In the genomic region with DNA sequence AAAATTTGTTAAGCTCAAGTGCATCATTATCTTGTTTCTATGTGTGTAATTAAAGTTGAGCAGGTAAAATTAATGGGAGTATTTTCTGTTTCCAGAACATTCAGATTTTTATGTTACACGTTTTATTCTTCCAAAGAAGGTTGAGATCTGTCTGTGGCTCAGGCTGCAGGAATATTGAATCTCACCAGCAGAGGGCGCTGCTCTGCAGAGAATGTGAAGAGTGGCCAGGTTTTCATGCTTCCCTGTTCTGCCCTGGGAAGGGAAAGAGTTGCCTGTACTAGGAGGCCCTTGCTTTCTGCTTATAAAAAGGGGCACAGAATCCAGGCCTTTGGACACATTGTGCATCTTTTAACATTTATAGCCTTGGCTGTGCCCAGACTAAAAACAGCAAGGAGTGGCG, we compare ENCODE assay signal across 9 mouse cellular contexts.
DNase-seq lines count a peak whose midpoint lies in the region; ATAC-seq and TF ChIP-seq lines count a peak whose summit lies in the region.
"Had no signal": no experiment of that assay in that cellular context is flagged by ENCODE, and none has a peak within 500 bp of the region (broad histone marks: within the 10 kb centered on the region; RNA-seq: fewer than 3 reads in every experiment).

No protein-coding gene starts in this region.

- H3K27me3 ChIP-seq in hindbrain, embryonic 14.5 days (ENCODE audit: control insufficient read depth, insufficient read depth, low read length), result no peaks in the 10 kb centered on the region
- H3K27me3 ChIP-seq in hindbrain, embryonic 16.5 days (replicated peaks; ENCODE audit: control insufficient read depth, insufficient read depth, low read length), result no peaks in the 10 kb centered on the region
- no peaks in the 10 kb centered on the region for H3K27me3 ChIP-seq in forebrain, embryonic 16.5 days (replicated peaks; ENCODE audit: control insufficient read depth, insufficient read depth, low read length)
- no peaks in the 10 kb centered on the region for H3K27me3 ChIP-seq in midbrain, postnatal 0 days (ENCODE audit: insufficient read depth, low read length)
- H3K27me3 ChIP-seq: stomach, embryonic 15.5 days had no signal

- peak; percentile 98 for TF ChIP-seq CTCF in left cerebral cortex, adult 2 months (IDR thresholded peaks at IDR 0.05)
- TF ChIP-seq CTCF in midbrain, postnatal 0 days (IDR thresholded peaks at IDR 0.05), result peak; percentile 97

- intact Hi-C loops in left cerebral cortex, adult 2 months (cut with DNase I), result loop anchor here (1.0 to 5.0 kb wide), 3 partner anchors 79 to 175 kb away; no protein-coding TSS in a partner anchor

- H3K4me1 ChIP-seq in hindbrain, embryonic 14.5 days (replicated peaks; ENCODE audit: control insufficient read depth, insufficient read depth, low read length), result no peaks in the 10 kb centered on the region; the same call in 1 of the 2 replicates
- H3K4me1 ChIP-seq in hindbrain, embryonic 16.5 days (ENCODE audit: control insufficient read depth, insufficient read depth, low read depth, low read length), result no peaks in the 10 kb centered on the region
- peaks cover 4% of the 10 kb centered on the region; the same call in 1 of the 2 replicates for H3K4me1 ChIP-seq in forebrain, embryonic 16.5 days (replicated peaks; ENCODE audit: control insufficient read depth, insufficient read depth, low read length)
- H3K4me1 ChIP-seq in midbrain, postnatal 0 days (ENCODE audit: insufficient read depth, low read length), result no peaks in the 10 kb centered on the region
- H3K4me1 ChIP-seq: stomach, embryonic 15.5 days had no signal

- DNase-seq in hindbrain, embryonic 14.5 days (ENCODE audit: low spot score), result peak; percentile 97
- peak; percentile 78 for DNase-seq in c-Kit-positive CD71-positive TER-119-positive erythroid progenitor cells, embryonic 14.5 days (ENCODE audit: low spot score)
- peak; percentile 72 for DNase-seq in hindlimb bud, embryonic 11.5 days (ENCODE audit: extremely low spot score, low read depth, low spot score)
- peak; percentile 77 to 86 for DNase-seq in left cerebral cortex, adult 2 months (ENCODE audit: extremely low spot score in 1 of 2, low spot score in 2 of 2)
- DNase-seq in midbrain, postnatal 0 days (ENCODE audit: low spot score), result peak; percentile 87
- DNase-seq in spleen, postnatal 4 days (ENCODE audit: low spot score in 2 of 2), result peak; percentile 73 to 92

- H3K9ac ChIP-seq in hindbrain, embryonic 14.5 days, result no peak overlapping the region
- no peak overlapping the region for H3K9ac ChIP-seq in hindbrain, embryonic 16.5 days (ENCODE audit: low read depth, low read length)
- no peak overlapping the region for H3K9ac ChIP-seq in forebrain, embryonic 16.5 days (replicated peaks; ENCODE audit: low read depth, low read length)
- H3K9ac ChIP-seq in midbrain, postnatal 0 days (replicated peaks; ENCODE audit: low read length, poor library complexity, severe bottlenecking), result no peak overlapping the region
- H3K9ac ChIP-seq: stomach, embryonic 15.5 days had no signal

- H3K27ac ChIP-seq in hindbrain, embryonic 14.5 days, result no peak overlapping the region
- H3K27ac ChIP-seq in hindbrain, embryonic 16.5 days (ENCODE audit: low read depth, low read length), result no peak overlapping the region
- H3K27ac ChIP-seq in forebrain, embryonic 16.5 days (ENCODE audit: low read length), result no peak overlapping the region
- no peak overlapping the region for H3K27ac ChIP-seq in left cerebral cortex, adult 2 months
- no peak overlapping the region for H3K27ac ChIP-seq in midbrain, postnatal 0 days (ENCODE audit: low read depth, low read length)
- H3K27ac ChIP-seq: stomach, embryonic 15.5 days had no signal

- no peak overlapping the region for H3K4me2 ChIP-seq in hindbrain, embryonic 14.5 days (replicated peaks)
- no peak overlapping the region for H3K4me2 ChIP-seq in hindbrain, embryonic 16.5 days (ENCODE audit: low read length)
- no peak overlapping the region for H3K4me2 ChIP-seq in forebrain, embryonic 16.5 days (ENCODE audit: low read length)
- no peak overlapping the region for H3K4me2 ChIP-seq in midbrain, postnatal 0 days (ENCODE audit: low read depth, low read length, poor library complexity, severe bottlenecking)
- H3K4me2 ChIP-seq: stomach, embryonic 15.5 days had no signal

- H3K36me3 ChIP-seq in hindbrain, embryonic 14.5 days (replicated peaks; ENCODE audit: control insufficient read depth, insufficient read depth), result peaks cover 4% of the 10 kb centered on the region; the same call in 1 of the 2 replicates
- no peaks in the 10 kb centered on the region for H3K36me3 ChIP-seq in hindbrain, embryonic 16.5 days (ENCODE audit: control insufficient read depth, insufficient read depth, low read length)
- peaks cover 2% of the 10 kb centered on the region; the same call in 1 of the 2 replicates for H3K36me3 ChIP-seq in forebrain, embryonic 16.5 days (ENCODE audit: control insufficient read depth, insufficient read depth)
- H3K36me3 ChIP-seq in midbrain, postnatal 0 days (ENCODE audit: insufficient read depth, low read length), result peaks cover 3% of the 10 kb centered on the region; the same call in 1 of the 2 replicates
- H3K36me3 ChIP-seq: stomach, embryonic 15.5 days had no signal

- ATAC-seq in hindbrain, embryonic 14.5 days (ENCODE audit: low FRiP score), result no peak
- ATAC-seq in hindbrain, embryonic 16.5 days, result no peak
- peak; percentile 74; the same call in 1 of the 2 replicates for ATAC-seq in forebrain, embryonic 16.5 days
- ATAC-seq in midbrain, postnatal 0 days (ENCODE audit: low FRiP score), result no peak

- WGBS in hindbrain, embryonic 14.5 days, result 34% methylated on average over 3 of the region's 3 CpGs
- WGBS in hindbrain, embryonic 16.5 days, result 38% methylated on average over 3 of the region's 3 CpGs
- WGBS in forebrain, embryonic 16.5 days, result 40% methylated on average over 3 of the region's 3 CpGs
- 36% methylated on average over 3 of the region's 3 CpGs for WGBS in midbrain, postnatal 0 days

- no peaks in the 10 kb centered on the region for H3K9me3 ChIP-seq in hindbrain, embryonic 14.5 days (ENCODE audit: control insufficient read depth, low read length)
- H3K9me3 ChIP-seq in hindbrain, embryonic 16.5 days (ENCODE audit: control insufficient read depth, low read length), result no peaks in the 10 kb centered on the region
- H3K9me3 ChIP-seq in forebrain, embryonic 16.5 days (ENCODE audit: control insufficient read depth, low read length), result no peaks in the 10 kb centered on the region
- H3K9me3 ChIP-seq in midbrain, postnatal 0 days (ENCODE audit: low read length), result no peaks in the 10 kb centered on the region
- H3K9me3 ChIP-seq: stomach, embryonic 15.5 days had no signal

- no peak overlapping the region for H3K4me3 ChIP-seq in hindbrain, embryonic 14.5 days (replicated peaks; ENCODE audit: low read length)
- H3K4me3 ChIP-seq in hindbrain, embryonic 16.5 days (ENCODE audit: low read length), result no peak overlapping the region
- no peak overlapping the region for H3K4me3 ChIP-seq in forebrain, embryonic 16.5 days (replicated peaks; ENCODE audit: low read length)
- H3K4me3 ChIP-seq in left cerebral cortex, adult 2 months, result no peak overlapping the region
- no peak overlapping the region for H3K4me3 ChIP-seq in midbrain, postnatal 0 days (ENCODE audit: low read depth, low read length)
- H3K4me3 ChIP-seq: stomach, embryonic 15.5 days had no signal
